Mouse (Mus musculus): ENCODE measurements around the gene Gzmn.
A peak's percentile ranks its signal among the peaks of the same experiment; 100 is the strongest.
"Not testable (repeated sequence)": the region's sequence is repeated elsewhere in the genome, so short reads cannot be mapped to it uniquely, and the experiment has no call there.

The Gzmn gene

DNA sequence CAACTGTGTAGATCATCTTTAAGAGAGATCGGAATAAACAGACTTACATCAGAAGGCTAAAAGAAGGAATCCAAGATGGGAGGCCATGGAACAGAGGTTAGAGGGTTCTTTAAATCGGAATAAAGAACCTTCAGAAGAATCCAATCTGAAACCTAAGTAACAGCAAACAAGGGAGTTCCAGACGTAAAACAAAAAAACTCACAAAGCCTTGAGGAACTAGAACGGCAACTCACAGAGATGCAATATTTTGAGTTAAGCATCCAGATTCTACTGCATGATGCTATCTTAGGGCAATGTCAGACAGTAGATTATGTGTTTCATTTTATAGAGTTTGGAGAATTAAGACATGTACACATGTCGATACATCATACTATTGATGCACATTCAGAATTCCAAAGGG, at the start of gene Gzmn:
Gzmn (minus strand) TSS at position 101 of the 400 bp plus-strand sequence.
- DNase-seq (ENCODE audit: low spot score in 2 of 2) = no peak

DNA sequence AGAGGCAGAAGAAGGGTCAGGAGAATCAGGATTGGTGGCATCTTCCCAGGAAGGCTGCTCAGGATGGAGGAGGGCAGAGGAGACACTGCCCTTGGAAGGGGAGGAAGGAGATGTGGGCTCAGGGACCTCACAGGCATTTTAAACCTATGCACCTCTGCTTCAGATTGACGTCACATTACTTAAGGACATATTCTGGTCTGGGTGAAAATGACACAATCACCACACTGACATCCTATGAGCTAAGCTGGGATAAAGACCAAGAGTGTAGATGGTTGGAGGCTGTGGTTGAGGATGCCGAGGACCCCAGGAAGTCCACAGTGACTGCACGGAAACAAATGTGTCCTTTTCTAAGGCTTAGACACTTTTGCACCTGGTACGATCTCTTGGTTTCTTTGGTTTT, 36.9 kb upstream of the Gzmn start, which contains the start of gene Gzmf:
Gzmf (minus strand) TSS at position 101 of the 400 bp plus-strand sequence.
- DNase-seq (ENCODE audit: low spot score in 2 of 2) = no peak

DNA sequence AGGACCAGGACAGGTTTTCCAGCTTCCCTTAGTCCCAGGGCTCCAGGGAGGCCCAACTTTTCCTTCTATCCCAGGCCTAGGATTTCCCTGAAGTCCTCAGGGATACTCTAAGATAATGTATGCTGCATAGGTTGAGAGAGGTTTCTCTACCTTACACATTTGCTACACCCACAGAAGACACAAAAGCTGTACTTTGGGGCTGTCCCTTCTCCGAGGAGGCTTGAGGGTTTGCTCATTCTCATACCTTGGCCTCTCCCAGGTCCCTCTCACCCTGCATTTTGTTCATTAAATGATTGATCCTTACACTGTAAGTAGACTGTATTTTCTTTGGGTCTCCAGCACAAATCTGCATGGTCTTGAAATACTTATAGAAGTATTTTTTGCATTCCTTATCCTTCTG, 31.2 kb upstream of the Gzmn start:
- DNase-seq (ENCODE audit: low spot score in 2 of 2) = no peak

DNA sequence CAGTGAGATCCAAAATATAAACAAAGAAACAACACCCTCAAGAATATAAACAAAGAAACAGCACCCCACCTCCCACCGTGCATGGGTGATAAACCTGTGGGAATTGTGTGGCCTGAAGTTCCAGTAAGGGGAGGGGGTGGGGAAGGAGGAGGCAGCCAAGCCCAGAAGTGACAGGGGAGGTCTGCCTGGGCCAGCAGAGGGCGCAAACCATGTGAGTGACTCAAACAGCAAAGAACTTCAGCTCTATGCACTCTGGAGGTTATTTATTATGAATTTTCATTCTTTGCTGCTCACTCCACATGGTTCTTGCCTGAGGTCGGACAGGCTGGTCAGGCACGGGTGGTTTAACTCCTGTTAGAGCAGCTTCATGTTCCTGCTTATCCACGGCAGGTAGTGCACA, 30.6 kb upstream of the Gzmn start:
- DNase-seq (ENCODE audit: low spot score in 2 of 2) = not testable (repeated sequence)

DNA sequence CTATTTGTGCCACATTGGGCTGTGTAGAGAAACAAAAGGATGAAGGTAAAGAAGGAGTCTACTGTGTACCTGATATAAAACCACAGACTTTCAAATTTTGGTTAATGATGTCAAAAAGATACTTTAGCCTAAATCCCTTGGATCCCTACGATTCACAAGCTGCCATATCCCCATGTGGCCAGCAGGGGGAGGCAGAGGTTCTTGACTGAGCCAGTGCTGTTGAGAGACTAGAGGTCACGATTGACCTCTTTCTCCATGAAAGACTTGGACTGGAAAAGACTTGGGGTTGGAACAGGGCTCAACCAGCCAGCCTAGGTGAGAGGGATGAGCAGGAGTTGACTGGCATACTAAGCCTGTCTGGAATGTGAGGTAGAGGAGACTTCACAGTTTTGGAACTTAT, 29.6 kb upstream of the Gzmn start:
- DNase-seq (ENCODE audit: low spot score in 2 of 2) = peak in 1 of 2 experiments; percentile 57

DNA sequence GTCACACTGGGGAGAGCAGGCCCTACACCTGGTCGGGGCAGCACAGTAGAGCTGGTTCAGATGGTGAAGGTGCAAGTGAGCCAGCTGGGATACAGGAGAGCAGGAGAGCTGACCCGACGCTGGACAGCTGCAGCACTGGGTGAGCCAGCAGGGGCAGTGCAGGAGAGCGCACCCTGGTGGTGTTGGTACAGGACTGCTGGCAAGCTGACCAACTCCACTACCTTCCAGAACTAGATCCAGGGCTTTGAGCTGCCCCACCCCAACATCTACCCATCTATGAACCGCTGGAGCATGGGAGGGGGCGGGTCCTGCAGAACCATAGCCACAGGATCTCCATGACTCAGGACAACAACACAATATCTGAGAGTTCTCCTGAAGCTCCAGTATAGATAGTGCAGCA, 12.5 kb upstream of the Gzmn start:
- DNase-seq (ENCODE audit: low spot score in 2 of 2) = no peak

DNA sequence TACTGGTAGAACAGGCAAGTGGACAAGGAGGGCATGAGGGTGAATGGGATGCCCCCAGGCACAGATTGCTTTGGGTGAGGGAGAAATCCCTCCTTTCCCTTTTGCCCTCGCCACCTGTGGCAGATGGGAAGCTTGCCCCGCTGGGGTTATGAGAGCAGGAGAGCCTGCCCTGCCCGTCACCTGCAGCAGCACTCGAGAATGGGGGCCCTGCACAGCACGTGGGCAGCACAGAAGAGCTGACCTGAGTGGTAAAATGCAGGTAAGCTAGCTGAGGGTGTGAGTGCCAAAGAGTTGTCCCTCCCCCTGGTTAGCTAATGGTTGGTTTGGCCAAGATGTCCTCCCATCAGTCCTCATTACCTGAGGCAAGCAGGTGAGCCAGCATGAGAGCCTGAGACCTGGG, 12.1 kb upstream of the Gzmn start:
- DNase-seq (ENCODE audit: low spot score in 2 of 2) = no peak

DNA sequence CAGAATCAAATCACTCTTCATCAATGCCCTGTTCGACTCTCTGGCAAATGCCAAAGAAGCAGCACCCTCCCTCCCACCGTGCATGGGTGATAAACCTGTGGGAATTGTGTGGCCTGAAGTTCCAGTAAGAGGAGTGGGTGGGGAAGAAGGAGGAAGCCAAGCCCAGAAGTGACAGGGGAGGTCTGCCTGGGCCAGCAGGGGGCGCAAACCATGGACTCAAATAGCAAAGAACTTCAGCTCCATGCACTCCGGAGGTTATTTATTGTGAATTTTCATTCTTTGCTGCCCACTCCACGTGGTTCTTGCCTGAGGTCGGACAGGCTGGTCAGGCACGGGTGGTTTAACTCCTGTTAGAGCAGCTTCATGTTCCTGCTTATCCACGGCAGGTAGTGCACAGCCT, 3.3 kb upstream of the Gzmn start:
- DNase-seq (ENCODE audit: low spot score in 2 of 2) = not testable (repeated sequence)

DNA sequence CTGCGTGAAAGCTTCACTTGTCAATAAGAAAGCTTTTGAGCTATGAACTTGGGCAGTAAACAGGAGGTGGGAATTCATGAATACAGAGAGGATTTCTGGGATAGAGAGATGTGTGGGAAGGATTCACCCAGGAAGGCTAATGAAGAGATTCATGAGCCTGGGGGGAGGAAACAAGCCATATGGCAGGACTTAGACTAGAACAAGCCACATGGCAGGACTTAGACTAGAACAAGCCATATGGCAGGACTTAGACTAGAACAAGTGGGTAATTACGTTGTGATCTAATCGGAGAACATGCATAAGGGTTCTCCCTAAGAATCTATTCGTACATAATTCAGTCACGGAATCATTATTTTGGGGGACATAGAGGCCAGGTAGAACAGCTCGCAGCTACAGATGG, 1.0 kb downstream of the Gzmn start:
- DNase-seq (ENCODE audit: low spot score in 2 of 2) = no peak

DNA sequence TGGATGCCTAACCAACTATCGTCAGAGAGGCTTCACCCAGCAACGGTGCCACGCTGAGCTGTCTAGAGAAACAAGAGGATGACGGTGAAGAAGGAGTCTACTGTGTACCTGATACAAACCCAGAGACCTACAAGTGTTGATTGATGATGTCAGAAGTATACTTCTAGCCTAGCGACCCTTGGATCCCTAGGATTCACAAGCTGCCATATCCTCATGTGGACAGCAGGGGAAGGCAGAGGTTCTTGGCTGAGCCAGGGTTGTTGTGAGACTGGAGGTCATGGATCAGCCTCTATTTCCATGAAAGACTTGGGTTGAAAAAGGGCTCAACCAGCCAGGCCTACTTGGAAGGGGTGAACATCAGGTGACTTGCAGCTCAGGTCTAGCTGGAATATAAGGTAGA, 1.7 kb downstream of the Gzmn start:
- no peak for DNase-seq (ENCODE audit: low spot score in 2 of 2)

DNA sequence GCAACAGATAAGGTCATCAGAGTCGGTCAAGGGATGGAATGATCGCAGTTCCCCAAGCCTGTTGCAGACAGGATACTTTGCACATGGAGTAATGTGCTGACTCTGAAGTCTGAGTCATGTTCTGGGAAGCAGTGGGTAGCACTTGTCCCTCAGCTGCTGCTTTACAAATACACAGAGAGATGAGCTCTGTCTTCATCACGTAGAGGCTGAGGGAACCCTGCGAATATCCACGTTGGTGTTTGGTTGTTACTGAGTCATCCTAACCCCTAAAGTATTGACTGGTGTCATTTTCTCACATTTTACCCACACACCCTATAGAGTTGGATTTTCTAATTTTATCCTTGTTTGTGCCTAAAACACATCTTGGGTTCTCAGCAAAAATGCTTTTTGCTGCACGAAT, 6.4 kb downstream of the Gzmn start:
- peak in 1 of 2 experiments; percentile 7 for DNase-seq (ENCODE audit: low spot score in 2 of 2)

DNA sequence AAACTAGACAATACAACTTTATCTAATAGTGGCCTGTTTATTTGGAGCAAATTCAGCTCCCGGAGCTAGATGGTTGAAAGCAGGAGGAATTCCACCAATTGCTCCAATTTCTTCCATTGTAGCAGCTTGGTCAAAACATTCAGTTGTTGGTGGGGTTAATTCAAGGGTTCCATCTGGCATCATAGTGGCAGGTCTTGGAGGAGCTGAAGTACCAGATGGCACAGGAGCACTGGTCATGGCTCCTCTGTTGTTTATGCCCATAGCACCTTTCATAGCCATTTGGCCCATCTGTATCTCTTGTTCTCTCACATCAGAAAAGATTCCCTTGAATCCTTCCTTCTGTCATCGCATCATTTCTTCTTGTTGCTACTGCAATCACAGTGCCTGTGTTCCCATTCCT, 12.3 kb downstream of the Gzmn start:
- DNase-seq (ENCODE audit: low spot score in 2 of 2) = no peak

DNA sequence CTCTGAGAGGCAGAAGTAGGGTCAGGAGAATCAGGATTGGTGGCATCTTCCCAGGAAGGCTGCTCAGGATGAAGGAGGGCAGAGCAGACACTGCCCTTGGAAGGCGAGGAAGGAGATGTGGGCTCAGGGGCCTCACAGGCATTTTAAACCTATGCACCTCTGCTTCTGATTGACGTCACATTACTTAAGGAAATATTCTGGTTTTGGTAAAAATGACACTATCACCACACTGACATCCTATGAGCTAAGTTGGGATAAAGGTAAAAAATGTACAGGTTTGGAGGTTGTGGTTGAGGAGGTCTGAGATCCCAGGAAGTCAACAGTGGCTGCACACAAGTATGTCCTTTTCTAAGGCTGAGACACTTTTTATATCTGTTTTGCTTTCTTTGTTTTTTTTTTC, 14.9 kb downstream of the Gzmn start, which contains the start of gene Gzmg:
Gzmg (minus strand) TSS at position 101 of the 400 bp plus-strand sequence.
- not testable (repeated sequence) for DNase-seq (ENCODE audit: low spot score in 2 of 2)

DNA sequence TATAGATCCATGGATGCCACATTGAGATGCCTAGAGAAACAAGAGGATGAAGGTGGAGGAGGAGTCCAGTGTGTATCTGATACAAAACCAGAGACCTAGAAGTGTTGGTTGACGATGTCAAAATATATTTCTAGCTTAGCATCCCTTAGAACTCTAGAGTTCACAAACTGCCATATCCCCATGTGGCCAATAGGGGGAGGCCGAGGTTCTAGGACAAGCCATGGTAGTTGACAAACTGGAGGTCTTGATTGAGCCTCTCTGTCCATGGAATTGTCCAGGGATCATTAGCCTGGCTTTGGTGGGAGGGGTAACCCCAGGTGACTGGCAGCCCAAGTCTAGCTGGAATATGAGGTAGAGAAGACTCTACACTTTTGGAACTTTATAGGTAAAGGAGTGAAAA, 19.1 kb downstream of the Gzmn start:
- no peak for DNase-seq (ENCODE audit: low spot score in 2 of 2)

DNA sequence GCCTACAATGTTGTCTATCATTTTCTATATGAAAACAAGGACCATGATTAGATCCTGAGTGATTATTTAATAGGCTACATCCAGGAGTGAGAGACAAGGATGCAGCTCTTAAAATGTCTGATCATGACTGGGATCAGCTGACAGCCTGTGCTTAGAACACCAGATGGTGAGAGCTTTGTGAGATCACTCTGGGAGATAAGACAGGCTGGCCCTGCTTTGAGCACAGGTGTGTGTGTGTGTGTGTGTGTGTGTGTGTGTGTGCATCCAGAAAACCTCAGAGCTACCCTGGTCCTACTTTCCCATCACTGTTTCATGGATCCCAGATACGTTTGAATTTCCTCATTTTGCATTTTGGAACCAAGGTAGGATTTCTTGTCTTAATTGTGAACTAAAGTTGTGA, 40.7 kb downstream of the Gzmn start:
- DNase-seq (ENCODE audit: low spot score in 2 of 2) = not testable (repeated sequence)

DNA sequence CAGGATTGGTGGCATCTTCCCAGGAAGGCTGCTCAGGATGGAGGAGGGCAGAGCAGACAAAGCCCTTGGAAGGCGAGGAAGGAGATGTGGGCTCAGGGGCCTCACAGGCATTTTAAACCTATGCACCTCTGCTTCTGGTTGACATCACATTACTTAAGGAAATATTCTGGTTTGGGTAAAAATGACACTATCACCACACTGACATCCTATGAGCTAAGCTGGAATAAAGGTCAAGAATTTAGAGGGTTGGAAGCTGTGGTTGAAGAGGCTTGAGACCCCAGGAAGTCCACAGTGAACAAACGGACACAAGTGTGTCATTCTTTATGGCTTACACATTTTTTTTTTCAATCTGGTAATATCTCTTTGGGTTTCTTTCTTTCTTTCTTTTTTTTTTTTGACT, 41.9 kb downstream of the Gzmn start, which contains the start of gene Gzmd:
Gzmd (minus strand) TSS at position 101 of the 400 bp plus-strand sequence.
- not testable (repeated sequence) for DNase-seq (ENCODE audit: low spot score in 2 of 2)

DNA sequence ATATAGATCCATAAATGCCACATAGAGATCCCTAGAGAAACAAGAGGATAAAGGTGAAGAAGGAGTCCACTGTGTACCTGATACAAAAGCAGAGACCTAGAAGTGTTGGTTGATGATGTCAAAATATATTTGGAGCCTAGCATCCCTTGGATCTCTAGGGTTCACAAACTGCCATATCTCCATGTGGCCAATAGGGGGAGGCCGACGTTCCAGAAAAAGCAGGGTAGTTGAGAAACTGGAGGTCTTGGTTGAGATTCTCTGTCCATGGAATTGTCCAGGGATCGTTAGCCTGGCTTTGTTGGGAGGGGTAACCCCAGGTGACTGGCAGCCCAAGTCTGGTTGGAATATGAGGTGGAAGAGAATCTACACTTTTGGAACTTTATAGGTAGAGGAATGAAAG, 46.1 kb downstream of the Gzmn start:
- DNase-seq (ENCODE audit: low spot score in 2 of 2) = no peak

DNA sequence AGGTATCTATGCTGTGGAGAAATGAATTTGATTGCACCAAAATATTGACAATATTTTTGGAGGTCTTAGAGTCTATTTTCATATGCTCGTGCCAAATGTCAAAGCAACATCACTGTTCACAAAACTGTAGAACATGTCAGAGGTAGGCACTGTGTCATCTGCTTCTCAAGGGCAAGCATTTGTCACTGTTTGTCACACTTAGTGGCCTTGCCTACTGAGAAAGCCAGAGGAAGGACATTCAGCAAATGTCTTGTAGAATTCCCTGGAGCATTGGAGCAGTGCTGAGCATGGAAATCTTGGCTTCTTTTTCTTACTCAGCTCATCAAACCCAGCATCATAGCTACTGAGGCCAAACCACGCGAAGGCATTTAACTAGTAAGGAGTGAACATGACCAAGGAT, 50.9 kb downstream of the Gzmn start:
- no peak for DNase-seq (ENCODE audit: low spot score in 2 of 2)

DNA sequence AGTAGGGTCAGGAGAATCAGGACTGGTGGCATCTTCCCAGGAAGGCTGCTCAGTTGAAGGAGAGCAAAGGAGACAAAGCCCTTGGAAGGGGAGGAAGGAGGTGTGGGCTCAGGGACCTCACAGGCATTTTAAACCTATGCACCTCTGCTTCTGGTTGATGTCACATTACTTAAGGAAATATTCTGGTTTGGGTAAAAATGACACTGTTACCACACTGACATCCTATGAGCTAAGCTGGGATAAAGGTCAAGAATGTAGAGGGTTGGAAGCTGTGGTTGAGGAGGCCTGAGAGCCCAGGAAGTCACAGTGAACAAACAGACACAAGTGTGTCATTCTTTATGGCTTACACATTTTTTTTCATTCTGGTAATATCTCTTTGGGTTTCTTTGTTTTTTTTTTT, 53.9 kb downstream of the Gzmn start, which contains the start of gene Gzme:
Gzme (minus strand) TSS at position 101 of the 400 bp plus-strand sequence.
- no peak for DNase-seq (ENCODE audit: low spot score in 2 of 2)

Data from frontal cortex, postnatal 14 days (tissue).